Mouse (Mus musculus): ENCODE measurements around the gene Rcan2. TPM values are rescaled to one million over a fixed set of nuclear protein-coding genes. Genes with fewer than 3 reads are reported as not detected.

The Rcan2 gene
- not detected in 4 replicates for total RNA-seq (2023)

DNA sequence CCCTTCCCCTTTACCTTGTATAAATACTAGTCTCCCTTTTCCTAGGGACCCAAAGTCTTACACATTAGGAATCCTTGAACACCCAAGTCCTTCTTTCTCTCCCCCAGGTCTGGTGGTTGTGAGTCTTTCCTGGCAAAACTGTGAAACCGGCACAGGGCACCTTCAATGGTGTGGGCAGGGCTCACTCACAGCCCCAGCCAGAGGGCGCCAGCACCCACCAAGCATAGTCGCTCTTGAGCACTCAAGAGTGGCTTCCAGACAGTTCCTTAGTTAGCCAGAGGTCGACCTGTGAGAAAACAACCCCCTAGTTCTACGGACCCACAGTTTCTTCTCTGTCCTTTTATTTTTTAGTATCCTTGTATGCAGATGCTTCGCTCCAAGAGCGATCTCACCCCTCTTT is at the start of gene Rcan2:
Gene Rcan2, plus strand, starts transcription at position 275 of the 400 bp plus-strand sequence.

DNA sequence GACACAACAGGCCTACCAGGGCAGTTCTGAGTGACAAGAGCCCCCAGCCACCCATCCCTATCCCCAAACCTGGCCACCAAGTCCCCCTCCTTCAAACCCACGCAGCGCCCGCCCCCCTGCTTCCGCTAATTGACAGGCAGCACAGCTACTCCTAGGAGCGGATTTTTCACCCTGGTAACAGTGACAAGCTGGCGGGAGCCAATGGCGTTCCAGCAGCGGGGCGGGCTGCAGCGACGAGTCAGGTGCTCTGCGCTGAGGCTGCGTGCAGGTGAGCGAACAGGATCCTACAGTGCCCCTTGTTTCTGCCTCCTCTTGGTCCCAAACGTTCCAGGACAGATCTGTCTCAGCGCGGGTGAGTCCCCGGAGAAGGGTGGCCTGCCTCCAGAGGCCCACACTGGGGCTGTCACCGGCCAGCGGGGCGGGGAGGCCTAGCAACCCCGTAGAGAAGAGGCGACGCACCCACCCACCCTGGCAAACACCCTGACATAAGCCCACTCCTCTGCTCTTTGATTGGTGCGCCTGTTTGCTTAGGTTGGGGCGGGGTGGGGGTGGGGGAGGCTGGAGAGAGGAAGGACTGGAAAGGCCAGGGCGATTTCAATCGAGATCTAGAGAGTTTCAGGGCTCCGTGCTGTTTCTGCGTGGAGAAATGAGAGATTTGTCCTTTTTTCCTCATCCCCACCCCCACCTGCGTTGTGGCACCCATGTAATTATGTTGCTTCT is 277.6 kb downstream of the Rcan2 start, which contains the start of gene Enpp5:
Gene Enpp5, plus strand, starts transcription at position 183 of the 720 bp plus-strand sequence.

Other genes starting within 250 kb of the Rcan2 start
- gene Pla2g7, start 233.3 kb upstream of the Rcan2 start, total RNA-seq (2023) = 9.4 to 13.2 TPM (median 10.9 TPM) in 4 replicates
- 0.09 TPM in 1 of 4 replicates, not detected in the others for gene Tdrd6, start 171.1 kb upstream of the Rcan2 start, total RNA-seq (2023)
- 2.6 to 3.9 TPM (median 3.5 TPM) in 4 replicates for gene Slc25a27, start 134.1 kb upstream of the Rcan2 start, total RNA-seq (2023)
- gene Cyp39a1, start 133.9 kb upstream of the Rcan2 start, total RNA-seq (2023) = 9.6 to 13.9 TPM (median 11.1 TPM) in 4 replicates

All from B cell, adult 62 days (primary cell).